Mouse (Mus musculus): ENCODE measurements around the gene Celf5. TPM values are rescaled to one million over a fixed set of nuclear protein-coding genes. Genes with fewer than 3 reads are reported as not detected.

The Celf5 gene
- total RNA-seq, 2 experiments from 2014 or later, result not detected

- ATAC-seq (replicated peaks; ENCODE audit: low FRiP score, poor library complexity, severe bottlenecking), result no peak
Measured at GRCm38 (mm10) chr10:81419111-81419928, 63.2 kb downstream of the Celf5 start.

DNA sequence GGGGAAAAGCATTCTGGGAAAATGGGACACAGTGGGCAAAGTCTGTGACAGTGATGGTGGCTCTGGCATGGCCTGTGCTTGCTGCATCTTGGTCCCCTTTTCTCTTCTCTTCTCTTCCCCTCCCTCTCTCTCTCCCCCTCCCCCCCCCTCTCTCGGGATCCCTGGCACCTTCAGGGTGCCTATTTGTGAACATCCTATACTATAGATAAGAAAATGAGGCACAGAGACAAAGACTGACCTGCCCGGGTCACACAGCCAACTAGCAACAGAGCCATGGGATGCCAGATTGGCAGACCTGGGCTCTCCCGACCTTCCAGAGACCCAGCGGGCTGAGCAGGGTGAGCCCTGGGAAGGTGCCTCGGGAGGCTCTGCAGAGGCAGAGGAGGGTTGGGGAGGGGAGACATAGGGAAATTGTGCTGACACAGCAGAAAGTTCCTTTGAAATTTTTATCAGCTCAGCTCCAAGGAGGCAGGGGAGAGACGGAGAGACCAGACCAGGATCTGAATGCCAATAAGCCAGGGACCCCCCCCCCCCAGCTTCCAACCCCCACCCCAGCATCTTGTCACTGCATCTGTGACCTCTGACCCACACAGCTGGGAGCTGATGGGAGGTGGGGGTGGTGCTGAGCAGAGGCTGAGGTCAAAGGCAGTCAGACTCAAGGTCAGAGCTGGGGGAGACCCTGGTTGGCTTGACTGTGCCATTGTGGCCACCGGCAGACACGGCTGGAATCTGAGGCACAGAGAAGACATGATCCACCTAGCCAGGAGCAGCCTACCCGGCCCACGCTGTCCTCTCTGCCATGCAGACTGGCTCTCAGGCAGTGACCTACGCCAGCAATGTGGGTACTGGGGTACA is 64.1 kb downstream of the Celf5 start:
- no peak for ATAC-seq (replicated peaks; ENCODE audit: low FRiP score, poor library complexity, severe bottlenecking)

DNA sequence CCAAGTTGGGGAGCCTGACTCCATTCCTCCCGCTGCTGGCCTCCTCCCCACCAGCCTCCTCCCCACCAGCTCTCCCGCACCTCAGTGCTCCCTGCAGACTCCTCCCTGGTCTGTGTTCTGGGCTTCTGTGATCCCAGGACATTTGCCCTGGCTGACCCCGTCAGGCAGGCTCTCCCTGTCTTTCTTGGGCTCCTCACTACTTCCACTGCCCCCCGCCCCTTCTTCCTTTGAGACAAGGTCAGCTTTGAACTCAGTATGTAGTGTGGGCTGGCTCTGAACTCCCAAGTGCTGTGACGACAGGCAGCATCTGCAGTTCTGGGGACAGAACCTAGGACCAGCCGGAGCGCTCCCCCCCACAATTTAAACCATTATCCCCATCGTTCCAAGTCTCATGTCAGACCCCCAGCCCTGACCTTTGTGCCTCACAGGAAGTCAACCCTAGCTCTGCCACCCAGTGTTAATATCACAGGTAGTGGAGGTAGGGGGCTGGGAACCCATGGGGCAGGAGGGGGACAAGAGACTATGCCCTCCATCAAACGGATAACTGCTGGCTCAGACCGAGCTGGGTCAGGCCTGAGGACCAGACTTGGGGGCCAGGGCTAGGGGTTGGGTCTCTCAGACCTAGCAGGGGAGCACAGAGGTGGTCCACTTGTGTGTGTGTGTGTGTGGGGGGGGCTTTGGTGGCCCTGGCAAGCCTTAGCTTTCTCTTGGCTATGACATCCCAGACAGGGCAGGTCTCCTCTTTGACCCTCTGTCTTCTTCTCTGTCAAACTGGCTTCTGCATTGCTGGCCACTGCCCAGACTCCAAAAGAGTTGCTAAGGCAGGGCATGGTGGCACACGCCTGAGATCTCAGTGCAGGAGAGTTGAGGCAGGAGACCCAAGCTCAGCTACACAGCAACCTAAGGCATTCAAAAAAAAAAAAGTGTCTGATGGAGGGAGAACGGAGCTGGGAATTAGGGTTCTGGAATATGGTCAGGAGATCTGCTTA is 65.0 kb downstream of the Celf5 start:
- no peak for ATAC-seq (replicated peaks; ENCODE audit: low FRiP score, poor library complexity, severe bottlenecking)

DNA sequence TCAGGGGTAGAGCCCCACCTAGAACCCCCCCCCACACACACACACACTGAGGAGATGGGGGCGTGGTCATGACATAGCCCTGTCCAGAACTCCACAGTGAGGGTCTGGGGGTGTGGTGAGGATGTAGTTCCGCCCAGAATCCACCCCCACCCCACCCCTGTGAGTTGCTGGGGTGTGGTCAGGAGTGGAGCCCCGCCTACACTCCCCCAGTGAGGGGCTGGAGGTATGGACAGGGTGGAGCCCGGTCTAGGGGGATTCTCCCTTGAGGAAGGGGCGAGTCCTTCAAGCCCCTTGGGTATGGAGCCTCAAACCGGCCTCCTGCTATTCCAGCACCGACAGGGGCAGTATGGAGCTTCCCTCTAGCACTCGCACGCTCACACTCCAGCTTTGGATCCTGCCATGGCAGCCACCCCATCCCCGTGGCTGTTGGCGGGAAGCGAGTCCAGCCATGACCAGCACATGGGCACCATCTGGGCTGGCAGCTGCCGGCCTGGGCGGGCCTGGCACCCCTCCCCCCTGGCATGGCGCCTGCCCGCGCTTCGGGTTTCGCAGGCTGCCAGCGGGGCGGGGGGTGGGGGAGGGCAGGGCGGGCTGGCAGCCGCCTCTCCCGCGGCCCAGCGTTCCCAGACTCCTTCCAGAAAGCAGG is 65.8 kb downstream of the Celf5 start:
- peak; percentile 38; the same call in 1 of the 2 replicates for ATAC-seq (replicated peaks; ENCODE audit: low FRiP score, poor library complexity, severe bottlenecking)

DNA sequence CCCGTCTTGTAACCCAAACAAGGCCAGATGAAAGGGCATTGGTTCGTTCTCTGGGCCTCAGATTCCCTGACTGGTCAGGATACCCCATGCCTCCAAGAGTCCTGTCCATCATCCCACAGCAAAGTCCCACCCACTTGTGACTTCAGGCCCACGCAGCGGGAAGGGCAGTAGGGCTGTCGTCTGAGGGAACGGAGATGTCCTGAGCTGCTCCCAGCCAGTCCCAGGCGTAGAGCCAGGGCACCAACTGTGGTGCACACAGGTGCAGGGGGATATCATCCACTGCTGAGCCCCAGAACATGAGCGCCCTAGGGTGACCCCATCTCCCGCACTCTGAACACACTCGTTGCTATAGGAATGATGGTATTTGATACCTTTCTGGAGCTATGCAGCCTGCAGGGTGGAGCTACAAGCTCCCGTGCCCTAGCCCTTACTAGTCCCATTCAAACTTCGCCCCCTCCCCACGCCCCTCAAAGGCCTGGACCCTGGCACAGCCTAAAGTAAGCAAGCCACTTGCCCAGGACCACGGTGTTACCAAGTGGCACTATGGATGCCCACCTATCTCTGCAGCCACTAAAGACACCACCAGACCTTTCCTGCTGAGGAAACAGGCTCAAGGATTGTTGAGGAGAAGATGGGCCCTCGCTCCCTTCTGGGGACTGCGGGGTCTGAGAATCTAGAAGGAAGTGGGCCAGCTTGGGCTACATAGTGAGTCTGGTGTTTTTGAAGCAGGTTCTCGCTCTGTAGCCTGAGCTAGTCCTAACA is 66.8 kb downstream of the Celf5 start:
- ATAC-seq (replicated peaks; ENCODE audit: low FRiP score, poor library complexity, severe bottlenecking), result no peak

DNA sequence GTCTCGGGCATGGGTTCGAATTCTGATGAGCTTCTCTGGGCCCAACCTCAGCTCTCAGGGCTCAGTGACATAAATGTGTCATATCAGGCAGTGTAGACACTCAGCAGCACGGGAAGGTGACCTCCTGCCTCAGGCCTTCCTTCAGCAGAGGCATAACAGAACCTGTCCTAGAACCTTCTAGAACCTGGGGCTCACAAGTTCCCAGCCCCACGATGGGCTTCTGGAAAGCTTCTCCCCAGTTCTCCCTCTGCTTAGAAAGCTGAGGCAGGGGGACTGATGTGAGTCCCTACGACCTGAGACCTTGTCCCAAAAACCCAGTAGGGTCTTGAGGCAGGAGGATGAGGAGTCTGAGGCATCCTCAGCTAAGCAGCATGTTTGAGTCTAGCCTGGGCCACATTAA is 67.4 kb downstream of the Celf5 start:
- no peak for ATAC-seq (replicated peaks; ENCODE audit: low FRiP score, poor library complexity, severe bottlenecking)

DNA sequence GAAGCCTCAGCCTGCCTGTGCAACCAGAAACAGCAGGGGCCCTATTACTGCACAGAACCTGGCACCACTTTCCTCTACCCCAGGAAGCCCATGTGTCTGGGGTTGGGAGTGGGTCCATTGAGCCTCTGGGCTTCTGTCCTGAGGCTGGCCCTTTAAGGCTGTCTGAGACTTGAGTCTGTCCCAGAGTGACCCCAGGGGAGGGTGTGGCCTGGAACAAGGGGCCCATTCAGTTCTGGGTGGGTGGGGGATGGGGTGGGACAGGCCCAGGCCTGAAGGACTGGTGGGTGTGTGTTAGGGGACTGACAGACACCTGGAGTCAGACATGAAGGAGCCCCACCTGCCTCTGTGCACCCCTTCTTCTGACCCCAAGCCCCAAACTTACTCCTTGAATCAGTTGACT is 67.8 kb downstream of the Celf5 start:
- ATAC-seq (replicated peaks; ENCODE audit: low FRiP score, poor library complexity, severe bottlenecking), result no peak

GRCm38 (mm10) chr10:81413310-81414261 is 68.9 kb downstream of the Celf5 start:
- ATAC-seq (replicated peaks; ENCODE audit: low FRiP score, poor library complexity, severe bottlenecking), result no peak

DNA sequence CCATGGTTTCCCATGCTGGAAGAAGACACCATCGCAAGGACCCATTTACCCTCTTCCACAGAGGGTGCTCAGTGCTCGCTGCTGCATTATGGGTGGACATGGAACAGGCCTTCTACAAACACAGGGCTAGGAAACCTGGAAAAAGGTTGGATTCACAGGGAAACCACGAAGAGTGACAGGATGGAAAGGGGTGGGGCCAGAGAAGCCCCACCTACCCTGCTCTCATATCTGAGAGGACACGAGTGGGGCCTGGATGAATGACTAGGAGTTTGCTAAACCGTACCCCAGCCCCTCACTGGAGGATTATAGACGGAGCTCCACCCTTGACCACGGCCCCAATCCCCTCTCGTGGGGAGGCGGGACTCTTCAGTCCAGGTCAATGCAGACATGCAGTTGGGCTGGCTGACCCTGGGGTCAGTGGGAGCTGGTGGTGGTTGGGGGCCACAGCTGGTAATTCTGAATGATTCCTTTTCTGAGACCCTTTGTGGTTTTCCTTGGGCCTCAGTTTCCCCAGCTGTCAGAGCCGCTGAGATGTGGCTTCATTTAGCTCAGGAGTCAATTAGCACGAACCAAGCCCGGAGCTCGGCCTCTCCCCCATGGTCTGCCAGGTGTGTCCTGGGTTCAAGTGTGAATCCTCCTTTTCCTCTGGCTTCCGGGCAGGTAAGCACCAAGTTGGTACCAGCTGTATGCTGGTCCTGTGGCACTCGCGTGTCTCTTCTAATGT is 69.8 kb downstream of the Celf5 start:
- ATAC-seq (replicated peaks; ENCODE audit: low FRiP score, poor library complexity, severe bottlenecking), result no peak

DNA sequence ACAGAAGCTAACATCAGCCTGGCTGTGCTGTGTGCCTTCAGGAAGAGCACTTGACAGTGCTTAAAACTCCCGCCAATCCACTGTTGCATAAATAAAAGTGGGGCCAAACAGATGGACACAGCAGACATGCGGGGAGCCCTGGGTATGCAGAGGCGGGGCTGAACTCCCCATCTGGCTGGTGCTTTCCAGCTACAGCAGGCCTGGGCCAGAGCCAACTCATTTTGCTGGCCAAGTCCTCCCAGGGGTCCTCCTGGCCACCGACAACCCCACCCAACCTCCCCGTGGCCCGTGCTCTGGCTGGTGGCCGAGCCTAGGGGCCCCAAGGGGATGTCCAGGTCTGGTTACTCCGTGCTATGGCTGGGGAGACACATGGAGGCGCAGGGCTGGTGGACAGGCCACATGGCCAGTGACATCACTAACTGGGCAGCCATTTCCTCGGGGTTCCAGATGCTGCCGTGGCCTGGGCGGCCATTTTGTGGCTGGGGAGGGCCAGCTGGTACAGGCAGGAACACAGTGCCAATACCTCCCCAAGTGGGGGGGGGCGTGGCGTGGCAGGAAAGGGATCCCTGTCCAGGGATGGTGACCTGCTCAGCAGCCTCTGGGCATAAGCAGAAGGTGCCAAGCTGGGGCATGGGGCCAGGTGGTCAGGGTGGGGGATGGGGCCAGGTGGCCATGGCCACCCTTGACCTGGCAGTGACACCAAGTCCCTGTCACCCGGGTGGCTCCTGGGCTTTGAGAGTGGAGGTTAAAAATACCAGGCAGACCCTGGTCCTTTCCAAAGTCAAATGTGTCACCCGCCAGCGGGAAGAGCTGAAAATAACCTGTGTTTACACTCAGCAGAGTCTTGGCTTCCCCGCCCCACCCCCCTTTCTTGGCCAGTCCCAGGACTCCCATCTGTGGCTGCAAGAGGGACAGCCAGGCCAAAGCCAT is 70.8 kb downstream of the Celf5 start:
- ATAC-seq (replicated peaks; ENCODE audit: low FRiP score, poor library complexity, severe bottlenecking), result no peak

DNA sequence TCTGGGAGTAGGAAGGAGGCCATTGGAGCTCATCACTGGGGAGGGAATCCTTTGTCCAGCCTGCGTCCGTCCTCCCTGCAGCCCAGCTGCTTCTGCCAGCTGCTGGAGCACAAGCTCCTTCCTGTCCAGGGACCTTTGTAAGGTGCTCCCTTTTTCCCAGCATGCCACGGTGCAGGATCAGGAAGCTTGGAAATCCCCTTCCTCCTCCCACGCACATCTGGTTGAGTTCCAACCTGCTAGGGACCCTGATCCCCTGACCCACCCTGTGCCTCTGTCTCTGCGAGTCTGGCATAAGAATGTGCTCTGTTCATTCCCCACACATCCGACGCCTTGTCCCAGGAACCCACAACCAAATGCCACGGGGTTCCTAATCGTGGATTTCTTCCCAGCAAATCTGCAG is 71.5 kb downstream of the Celf5 start:
- ATAC-seq (replicated peaks; ENCODE audit: low FRiP score, poor library complexity, severe bottlenecking), result no peak

DNA sequence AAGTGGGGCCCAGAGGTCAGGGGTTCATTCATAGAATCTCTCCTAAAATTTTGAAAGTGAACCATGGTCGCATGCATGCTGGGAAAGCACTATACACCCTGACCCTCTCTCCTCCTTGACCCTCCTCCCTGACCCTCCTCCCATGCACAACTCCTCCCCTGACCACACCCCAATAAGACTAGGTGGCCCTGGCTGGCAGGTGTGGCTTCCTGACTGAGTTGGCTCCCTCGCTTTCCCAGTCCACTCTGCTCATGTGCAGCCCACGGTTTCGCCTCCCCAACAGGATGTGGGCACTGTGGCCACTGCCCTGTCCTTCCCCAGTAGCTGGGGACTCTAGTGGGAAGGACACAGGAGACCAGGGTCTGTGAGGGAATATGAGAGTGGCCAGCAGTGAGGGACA is 72.2 kb downstream of the Celf5 start:
- ATAC-seq (replicated peaks; ENCODE audit: low FRiP score, poor library complexity, severe bottlenecking), result no peak

DNA sequence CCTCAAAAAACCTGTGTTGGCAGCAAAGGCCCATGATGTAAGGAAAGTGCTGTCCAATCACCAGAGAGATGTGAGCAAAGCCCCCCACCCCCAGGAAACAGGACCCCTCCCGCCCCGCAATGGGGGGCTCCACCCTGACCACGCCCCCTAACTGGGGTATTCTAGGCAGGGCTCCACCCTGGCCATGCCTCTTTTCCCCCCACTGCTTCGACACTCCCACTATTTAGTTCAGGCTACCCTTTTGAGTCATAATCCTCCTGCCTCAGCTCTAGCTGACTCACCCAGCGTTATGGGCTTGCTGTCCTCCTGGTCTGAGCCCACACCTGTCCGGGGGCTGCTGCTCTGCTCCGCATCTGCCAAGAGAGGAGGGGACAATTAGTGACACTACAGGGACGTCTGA is 73.2 kb downstream of the Celf5 start:
- no peak for ATAC-seq (replicated peaks; ENCODE audit: low FRiP score, poor library complexity, severe bottlenecking)

Data from erythroid progenitor cell, adult 5-6 weeks (primary cell).